ENCODE assay signal across 5 mouse cellular contexts in genomic region chr4:154157970-154158662, GRCm38 (mm10).
"Had no signal": no experiment of that assay in that cellular context is flagged by ENCODE, and none has a peak within 500 bp of the region (broad histone marks: within the 10 kb centered on the region; RNA-seq: fewer than 3 reads in every experiment).

No protein-coding gene starts in this region.

- H3K27me3 ChIP-seq: kidney, embryonic 15.5 days; limb, embryonic 15.5 days; midbrain, embryonic 13.5 days; neural tube, embryonic 15.5 days had no signal

- H3K4me2 ChIP-seq: kidney, embryonic 15.5 days; limb, embryonic 15.5 days had no signal

- ATAC-seq: lung, postnatal 0 days had no signal

- H3K4me3 ChIP-seq: limb, embryonic 15.5 days; neural tube, embryonic 15.5 days had no signal

- H3K27ac ChIP-seq: kidney, embryonic 15.5 days; limb, embryonic 15.5 days; midbrain, embryonic 13.5 days; neural tube, embryonic 15.5 days had no signal

- H3K9ac ChIP-seq: kidney, embryonic 15.5 days; limb, embryonic 15.5 days; midbrain, embryonic 13.5 days; neural tube, embryonic 15.5 days had no signal

- H3K9me3 ChIP-seq: kidney, embryonic 15.5 days; limb, embryonic 15.5 days; midbrain, embryonic 13.5 days; neural tube, embryonic 15.5 days had no signal
